In the genomic region with DNA sequence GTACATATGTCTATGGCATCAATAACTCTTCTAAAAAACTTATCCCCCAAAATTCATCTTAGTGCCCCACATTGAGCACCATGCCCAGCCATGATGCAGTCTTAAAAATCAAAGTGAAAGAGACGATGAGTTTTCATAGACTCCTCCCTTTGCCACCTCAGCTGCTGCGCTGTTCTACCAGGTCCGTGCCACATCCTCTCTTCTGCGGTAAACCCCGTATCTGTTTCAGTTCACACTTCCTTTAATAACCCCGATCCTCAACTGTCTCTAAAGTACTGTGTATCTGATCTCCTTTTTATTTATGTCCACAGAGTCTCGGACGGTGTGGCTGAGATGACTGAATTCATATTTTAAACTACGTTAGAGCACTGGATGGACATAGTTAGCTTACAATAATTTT, we compare ENCODE assay signal across 11 mouse cellular contexts. TPM values are rescaled to one million over a fixed set of nuclear protein-coding genes. Genes with fewer than 3 reads are reported as not detected.
DNase-seq lines count a peak whose midpoint lies in the region; ATAC-seq and TF ChIP-seq lines count a peak whose summit lies in the region.
"Had no signal": no experiment of that assay in that cellular context is flagged by ENCODE, and none has a peak within 500 bp of the region (broad histone marks: within the 10 kb centered on the region; RNA-seq: fewer than 3 reads in every experiment).

No protein-coding gene starts in this region.

- ATAC-seq in liver, embryonic 15.5 days (ENCODE audit: insufficient read depth) = no peak
- no peak for ATAC-seq in intestine, postnatal 0 days

- TF ChIP-seq POLR2A in spleen, adult 2 months (IDR thresholded peaks at IDR 0.05; ENCODE audit: low read depth, low read length) = no peak

- WGBS in liver, embryonic 15.5 days (ENCODE audit: insufficient replicate concordance) = 4% methylated on average over 9 of the region's 9 CpGs
- 7% methylated on average over 9 of the region's 9 CpGs for WGBS in spleen, adult 2 months
- 71% methylated on average over 9 of the region's 9 CpGs for WGBS in intestine, postnatal 0 days

- no peak for TF ChIP-seq CTCF in spleen, adult 2 months (IDR thresholded peaks at IDR 0.05; ENCODE audit: extremely low read depth, insufficient read depth, insufficient read length, insufficient replicate concordance)
- TF ChIP-seq CTCF in intestine, postnatal 0 days (IDR thresholded peaks at IDR 0.05; ENCODE audit: low read depth) = no peak

- H3K9ac ChIP-seq in liver, embryonic 15.5 days = no peak overlapping the region
- H3K9ac ChIP-seq in intestine, postnatal 0 days (ENCODE audit: low read depth, low read length) = no peak overlapping the region
- H3K9ac ChIP-seq: hindbrain, embryonic 15.5 days had no signal

- H3K4me2 ChIP-seq in liver, embryonic 15.5 days = peak overlapping the region; percentile 47
- H3K4me2 ChIP-seq in intestine, postnatal 0 days (replicated peaks; ENCODE audit: low read depth) = no peak overlapping the region
- H3K4me2 ChIP-seq: hindbrain, embryonic 15.5 days had no signal

- H3K27me3 ChIP-seq in liver, embryonic 15.5 days = peaks cover 23% of the 10 kb centered on the region
- H3K27me3 ChIP-seq in spleen, adult 2 months (ENCODE audit: control insufficient read depth, insufficient read depth, low read length) = no peaks in the 10 kb centered on the region
- no peaks in the 10 kb centered on the region for H3K27me3 ChIP-seq in intestine, postnatal 0 days (replicated peaks; ENCODE audit: control insufficient read depth, insufficient read depth, low read length)

- H3K4me3 ChIP-seq in liver, embryonic 15.5 days (replicated peaks) = peak overlapping the region; percentile 17; the same call in 1 of the 2 replicates
- peak overlapping the region; percentile 56 for H3K4me3 ChIP-seq in spleen, adult 2 months (ENCODE audit: extremely low read depth, insufficient read depth, insufficient read length)
- H3K4me3 ChIP-seq in intestine, postnatal 0 days (ENCODE audit: low read depth, low read length) = no peak overlapping the region
- H3K4me3 ChIP-seq: hindbrain, embryonic 15.5 days had no signal

- peaks cover 17% of the 10 kb centered on the region for H3K4me1 ChIP-seq in liver, embryonic 15.5 days (replicated peaks)
- peaks cover 9% of the 10 kb centered on the region; the same call in 1 of the 2 replicates for H3K4me1 ChIP-seq in spleen, adult 2 months (ENCODE audit: control insufficient read depth, insufficient read depth, insufficient read length)
- H3K4me1 ChIP-seq in intestine, postnatal 0 days (replicated peaks; ENCODE audit: control insufficient read depth, insufficient read depth, low read length) = no peaks in the 10 kb centered on the region

- no peaks in the 10 kb centered on the region for H3K36me3 ChIP-seq in liver, embryonic 15.5 days (replicated peaks)
- H3K36me3 ChIP-seq in spleen, adult 2 months (ENCODE audit: control insufficient read depth, insufficient read depth, low read length) = no peaks in the 10 kb centered on the region
- no peaks in the 10 kb centered on the region for H3K36me3 ChIP-seq in intestine, postnatal 0 days (ENCODE audit: control insufficient read depth, insufficient read depth)
- H3K36me3 ChIP-seq: hindbrain, embryonic 15.5 days had no signal

- peak; percentile 90 for DNase-seq in CD4-positive, CD25-positive, alpha-beta regulatory T cell, adult 2 months (ENCODE audit: low read depth, low spot score)
- DNase-seq in MEL-GATA-1-ER (ENCODE audit: extremely low read depth, low read depth) = peak; percentile 91
- peak; percentile 68 to 82 for DNase-seq in spleen, adult 2 months (ENCODE audit: low read depth in 1 of 2, low spot score in 2 of 2)
- DNase-seq in Muller cell, postnatal 12 days (ENCODE audit: inconsistent ontology term) = no peak
- DNase-seq in gastrocnemius, postnatal 4 days (ENCODE audit: low spot score in 2 of 2) = no peak
- DNase-seq: cerebellum, adult 9-11 months; layer of hippocampus, adult 9-11 months had no signal

- H3K9me3 ChIP-seq in liver, embryonic 15.5 days (replicated peaks) = no peaks in the 10 kb centered on the region
- H3K9me3 ChIP-seq in intestine, postnatal 0 days (ENCODE audit: control insufficient read depth) = no peaks in the 10 kb centered on the region
- H3K9me3 ChIP-seq: hindbrain, embryonic 15.5 days had no signal

- no peak overlapping the region for H3K27ac ChIP-seq in liver, embryonic 15.5 days (replicated peaks)
- H3K27ac ChIP-seq in spleen, adult 2 months (ENCODE audit: insufficient read depth, low read length) = peak overlapping the region; percentile 74
- H3K27ac ChIP-seq in intestine, postnatal 0 days (ENCODE audit: low read depth, low read length) = no peak overlapping the region
- H3K27ac ChIP-seq: hindbrain, embryonic 15.5 days had no signal

RNA-seq across cellular contexts. Expression of a gene that starts 14.7 kb away (rescaled TPM):
- polyA plus RNA-seq in liver, embryonic 15.5 days (2015; fragmentation: Nextera tagmentation; extraction: Ambion mirVana) = not detected in 2 replicates
- not detected in 2 replicates for polyA plus RNA-seq in spleen, adult 2 months (2012; rRNA removed)
- polyA plus RNA-seq in intestine, postnatal 0 days (2015; fragmentation: Nextera tagmentation; extraction: Ambion mirVana) = not detected in 2 replicates
- not detected for total RNA-seq in gastrocnemius, postnatal 4 days (2021)
- polyA plus RNA-seq: forebrain, embryonic 11.5 days; hindbrain, embryonic 15.5 days had no signal

RNA-seq across cellular contexts. Expression of a gene that starts 15.4 kb away (rescaled TPM):
- not detected in 2 replicates for polyA plus RNA-seq in liver, embryonic 15.5 days (2015; fragmentation: Nextera tagmentation; extraction: Ambion mirVana)
- polyA plus RNA-seq in spleen, adult 2 months (2012; rRNA removed) = not detected in 2 replicates
- polyA plus RNA-seq in intestine, postnatal 0 days (2015; fragmentation: Nextera tagmentation; extraction: Ambion mirVana) = not detected in 2 replicates
- not detected for total RNA-seq in gastrocnemius, postnatal 4 days (2021)
- polyA plus RNA-seq: forebrain, embryonic 11.5 days; hindbrain, embryonic 15.5 days had no signal

RNA-seq across cellular contexts. Expression of a gene that starts 22.9 kb away (rescaled TPM):
- polyA plus RNA-seq in liver, embryonic 15.5 days (2015; fragmentation: Nextera tagmentation; extraction: Ambion mirVana) = not detected in 2 replicates
- not detected in 2 replicates for polyA plus RNA-seq in spleen, adult 2 months (2012; rRNA removed)
- not detected in 2 replicates for polyA plus RNA-seq in intestine, postnatal 0 days (2015; fragmentation: Nextera tagmentation; extraction: Ambion mirVana)
- total RNA-seq in gastrocnemius, postnatal 4 days (2021) = not detected
- polyA plus RNA-seq: forebrain, embryonic 11.5 days; hindbrain, embryonic 15.5 days had no signal

RNA-seq across cellular contexts. Expression of a gene that starts 29.3 kb away (rescaled TPM):
- polyA plus RNA-seq in liver, embryonic 15.5 days (2015; fragmentation: Nextera tagmentation; extraction: Ambion mirVana) = not detected in 2 replicates
- not detected in 2 replicates for polyA plus RNA-seq in spleen, adult 2 months (2012; rRNA removed)
- not detected in 2 replicates for polyA plus RNA-seq in intestine, postnatal 0 days (2015; fragmentation: Nextera tagmentation; extraction: Ambion mirVana)
- not detected for total RNA-seq in gastrocnemius, postnatal 4 days (2021)
- polyA plus RNA-seq: forebrain, embryonic 11.5 days; hindbrain, embryonic 15.5 days had no signal

RNA-seq across cellular contexts. Expression of a gene that starts 37.4 kb away (rescaled TPM):
- polyA plus RNA-seq in liver, embryonic 15.5 days (2015; fragmentation: Nextera tagmentation; extraction: Ambion mirVana) = not detected in 2 replicates
- not detected in 2 replicates for polyA plus RNA-seq in spleen, adult 2 months (2012; rRNA removed)
- polyA plus RNA-seq in intestine, postnatal 0 days (2015; fragmentation: Nextera tagmentation; extraction: Ambion mirVana) = not detected in 2 replicates
- not detected for total RNA-seq in gastrocnemius, postnatal 4 days (2021)
- polyA plus RNA-seq: forebrain, embryonic 11.5 days; hindbrain, embryonic 15.5 days had no signal

Comparison
In these comparisons a context has a peak if more than half of its experiments do, and no peak if none do; other contexts are left out.
1. DNase-seq: peak in CD4-positive, CD25-positive, alpha-beta regulatory T cell, adult 2 months (single experiment), MEL-GATA-1-ER (single experiment) and spleen, adult 2 months (2 of 2); none in Muller cell, postnatal 12 days (single experiment) and gastrocnemius, postnatal 4 days (0 of 2).